20 mouse cellular contexts compared by ENCODE assay signal in genomic region chr15:87391395-87391794, GRCm38 (mm10).
A peak's percentile ranks its signal among the peaks of the same experiment; 100 is the strongest.
DNase-seq lines count a peak whose midpoint lies in the region; ATAC-seq and TF ChIP-seq lines count a peak whose summit lies in the region.
"Had no signal": no experiment of that assay in that cellular context is flagged by ENCODE, and none has a peak within 500 bp of the region (broad histone marks: within the 10 kb centered on the region; RNA-seq: fewer than 3 reads in every experiment).

No protein-coding gene starts in this region.

- 21% methylated on average over 8 of the region's 8 CpGs for WGBS in kidney, adult 2 months
- 8% methylated on average over 8 of the region's 8 CpGs for WGBS in lung, embryonic 14.5 days

- no peaks in the 10 kb centered on the region for H3K9me3 ChIP-seq in lung, embryonic 14.5 days (ENCODE audit: low read depth, low read length)
- H3K9me3 ChIP-seq: forebrain, embryonic 15.5 days; midbrain, embryonic 10.5 days had no signal

- DNase-seq in heart, adult 8-10 months (ENCODE audit: low spot score), result peak; percentile 4
- DNase-seq in heart, postnatal 10 days, result no peak
- peak; percentile 8 to 32 for DNase-seq in kidney, postnatal 4 days
- DNase-seq in kidney, adult 2 months, result no peak
- peak; percentile 49 for DNase-seq in lung, embryonic 14.5 days
- DNase-seq in lung, postnatal 4 days, result peak; percentile 34 to 57
- no peak for DNase-seq in left cerebral cortex, adult 8-10 months (ENCODE audit: low spot score in 2 of 2)
- DNase-seq in left cerebral cortex, adult 2 months (ENCODE audit: extremely low spot score in 1 of 2, low spot score in 2 of 2), result no peak
- DNase-seq: cerebellum, adult 9-11 months; embryo, embryonic 11 days; kidney, adult 9 months; liver; liver, postnatal 0 days; right cerebral cortex, postnatal 25 days had no signal

- H3K9ac ChIP-seq in lung, embryonic 14.5 days, result no peak overlapping the region
- H3K9ac ChIP-seq: forebrain, embryonic 15.5 days; hindbrain, embryonic 14.5 days; liver, postnatal 0 days had no signal

- TF ChIP-seq POLR2A in kidney, adult 2 months (IDR thresholded peaks at IDR 0.05; ENCODE audit: low read depth, low read length), result no peak

- no peak overlapping the region for H3K4me2 ChIP-seq in lung, embryonic 14.5 days
- H3K4me2 ChIP-seq: forebrain, embryonic 15.5 days; hindbrain, embryonic 14.5 days had no signal

- H3K27me3 ChIP-seq in kidney, adult 2 months (replicated peaks; ENCODE audit: control insufficient read depth, insufficient read depth, low read length), result no peaks in the 10 kb centered on the region
- H3K27me3 ChIP-seq in lung, embryonic 14.5 days (ENCODE audit: insufficient read depth, low read length), result no peaks in the 10 kb centered on the region
- H3K27me3 ChIP-seq: CH12.LX; forebrain, embryonic 15.5 days had no signal

- no peaks in the 10 kb centered on the region for H3K36me3 ChIP-seq in kidney, adult 2 months (ENCODE audit: control insufficient read depth, insufficient read depth, low read length)
- H3K36me3 ChIP-seq in lung, embryonic 14.5 days (ENCODE audit: insufficient read depth), result no peaks in the 10 kb centered on the region
- H3K36me3 ChIP-seq: forebrain, embryonic 15.5 days; midbrain, embryonic 10.5 days had no signal

- ATAC-seq in lung, embryonic 14.5 days (ENCODE audit: insufficient read depth), result peak; percentile 71
- ATAC-seq: forebrain, embryonic 15.5 days; liver, postnatal 0 days had no signal

- H3K4me3 ChIP-seq in kidney, adult 2 months (ENCODE audit: insufficient read depth, low read depth, low read length), result no peak overlapping the region
- no peak overlapping the region for H3K4me3 ChIP-seq in lung, embryonic 14.5 days (ENCODE audit: low read depth, low read length)
- no peak overlapping the region for H3K4me3 ChIP-seq in left cerebral cortex, adult 2 months
- H3K4me3 ChIP-seq: erythroblast, embryonic 14.5 days; forebrain, embryonic 15.5 days; midbrain, embryonic 10.5 days had no signal

- intact Hi-C loops in heart, postnatal 10 days (cut with DNase I), result no loop called here
- intact Hi-C loops in left cerebral cortex, adult 2 months (cut with DNase I), result no loop called here

- TF ChIP-seq CTCF in kidney, adult 2 months (conservative IDR thresholded peaks at IDR 0.05; ENCODE audit: insufficient read depth, insufficient read length, low read depth, low read length), result no peak
- TF ChIP-seq CTCF in lung, embryonic 14.5 days (IDR thresholded peaks at IDR 0.05; ENCODE audit: low read depth), result no peak
- TF ChIP-seq CTCF in left cerebral cortex, adult 2 months (IDR thresholded peaks at IDR 0.05), result no peak

- no peaks in the 10 kb centered on the region for H3K4me1 ChIP-seq in kidney, adult 2 months (ENCODE audit: control insufficient read depth, insufficient read depth, low read length)
- no peaks in the 10 kb centered on the region for H3K4me1 ChIP-seq in lung, embryonic 14.5 days (ENCODE audit: insufficient read depth)
- H3K4me1 ChIP-seq: forebrain, embryonic 15.5 days had no signal

- no peak overlapping the region for H3K27ac ChIP-seq in kidney, adult 2 months (ENCODE audit: insufficient read depth, low read depth, low read length)
- no peak overlapping the region for H3K27ac ChIP-seq in lung, embryonic 14.5 days (ENCODE audit: low read depth)
- no peak overlapping the region for H3K27ac ChIP-seq in left cerebral cortex, adult 2 months
- H3K27ac ChIP-seq: forebrain, embryonic 15.5 days; hindbrain, embryonic 14.5 days; midbrain, embryonic 10.5 days; stomach, postnatal 0 days had no signal

Comparison
In these comparisons a context has a peak if more than half of its experiments do, and no peak if none do; other contexts are left out.
1. DNase-seq: peak in heart, adult 8-10 months (single experiment), kidney, postnatal 4 days (2 of 2), lung, embryonic 14.5 days (single experiment) and lung, postnatal 4 days (2 of 2); none in heart, postnatal 10 days (0 of 2), kidney, adult 2 months (single experiment), left cerebral cortex, adult 8-10 months (0 of 2) and left cerebral cortex, adult 2 months (0 of 2).